Mouse (Mus musculus): ENCODE data around the gene Spata45. TPM values are rescaled to one million over a fixed set of nuclear protein-coding genes. Genes with fewer than 3 reads are reported as not detected.

Spata45 gene
- polyA plus RNA-seq, 1 experiment from 2014 or later = not detected

- Histone ChIP-seq H3K4me1 (replicated peaks) (no peaks in the 10 kb centered on the region), H3K27me3 (no peaks in the 10 kb centered on the region), H3K9ac (no peak overlapping the region), H3K4me3 (no peak overlapping the region), H3K4me2 (no peak overlapping the region), H3K36me3 (no peaks in the 10 kb centered on the region), H3K9me3 (no peaks in the 10 kb centered on the region), H3K27ac (replicated peaks) (no peak overlapping the region)
- 74% methylated on average over 7 of the region's 7 CpGs for WGBS
- ATAC-seq (ENCODE audit: low read depth) = no peak
These were observed 9.9 kb downstream of the Spata45 start for GRCm38 (mm10) chr1:191046231-191046824.

DNA sequence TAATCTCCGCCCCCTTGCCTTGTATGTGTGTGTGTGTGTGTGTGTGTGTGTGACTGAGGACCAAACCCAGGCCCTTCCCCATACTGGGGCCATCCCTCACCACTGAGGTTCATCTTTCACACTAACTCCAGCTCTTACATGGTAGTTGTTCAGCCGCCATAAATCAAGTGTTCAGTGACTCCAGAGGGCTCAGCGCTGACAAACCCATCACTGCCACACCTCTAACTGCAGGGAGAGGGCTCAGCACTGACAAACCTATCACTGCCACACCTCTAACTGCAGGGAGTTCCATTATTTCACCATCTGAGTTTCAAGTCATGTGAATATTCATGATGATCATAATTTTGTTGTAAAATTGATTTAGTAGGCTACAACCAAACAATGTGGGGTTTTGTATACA is 17.1 kb downstream of the Spata45 start:
- Histone ChIP-seq H3K36me3 (no peaks in the 10 kb centered on the region; the same call in 1 of the 2 replicates), H3K4me2 (no peak overlapping the region), H3K4me3 (no peak overlapping the region), H3K27ac (replicated peaks) (no peak overlapping the region), H3K9me3 (no peaks in the 10 kb centered on the region), H3K27me3 (no peaks in the 10 kb centered on the region), H3K9ac (no peak overlapping the region), H3K4me1 (replicated peaks) (no peaks in the 10 kb centered on the region)
- WGBS = 91% methylated on average over 3 of the region's 3 CpGs
- no peak for ATAC-seq (ENCODE audit: low read depth)

- Histone ChIP-seq H3K4me3 (no peak overlapping the region), H3K36me3 (no peaks in the 10 kb centered on the region; the same call in 1 of the 2 replicates), H3K4me1 (replicated peaks) (no peaks in the 10 kb centered on the region), H3K27me3 (no peaks in the 10 kb centered on the region), H3K9me3 (no peaks in the 10 kb centered on the region), H3K9ac (no peak overlapping the region), H3K4me2 (no peak overlapping the region), H3K27ac (replicated peaks) (no peak overlapping the region)
- WGBS = 73% methylated on average over 8 of the region's 8 CpGs
- ATAC-seq (ENCODE audit: low read depth) = no peak
These were observed 18.6 kb downstream of the Spata45 start for GRCm38 (mm10) chr1:191054870-191055532.

- no peaks in the 10 kb centered on the region for H3K4me1 ChIP-seq (replicated peaks)
- H3K9ac ChIP-seq = no peak overlapping the region
- H3K4me2 ChIP-seq = no peak overlapping the region
- no peaks in the 10 kb centered on the region for H3K9me3 ChIP-seq
- WGBS = 79% methylated on average over 2 of the region's 2 CpGs
- H3K27me3 ChIP-seq = no peaks in the 10 kb centered on the region
- no peak overlapping the region for H3K27ac ChIP-seq (replicated peaks)
- no peak for ATAC-seq (ENCODE audit: low read depth)
- H3K4me3 ChIP-seq = no peak overlapping the region
- H3K36me3 ChIP-seq = no peaks in the 10 kb centered on the region; the same call in 1 of the 2 replicates
These were observed 19.1 kb downstream of the Spata45 start for GRCm38 (mm10) chr1:191055533-191055873.

- H3K9ac ChIP-seq = no peak overlapping the region
- H3K4me2 ChIP-seq = no peak overlapping the region
- H3K9me3 ChIP-seq = no peaks in the 10 kb centered on the region
- H3K4me3 ChIP-seq = no peak overlapping the region
- H3K4me1 ChIP-seq (replicated peaks) = peaks cover 8% of the 10 kb centered on the region
- H3K27me3 ChIP-seq = no peaks in the 10 kb centered on the region
- WGBS = 73% methylated on average over 3 of the region's 3 CpGs
- no peaks in the 10 kb centered on the region; the same call in 1 of the 2 replicates for H3K36me3 ChIP-seq
- no peak overlapping the region for H3K27ac ChIP-seq (replicated peaks)
- ATAC-seq (ENCODE audit: low read depth) = no peak
These were observed 21.0 kb downstream of the Spata45 start for GRCm38 (mm10) chr1:191057461-191057860.

- H3K4me2 ChIP-seq = peak overlapping the region; percentile 88
- H3K4me3 ChIP-seq = peak overlapping the region; percentile 71
- no peaks in the 10 kb centered on the region for H3K36me3 ChIP-seq
- H3K4me1 ChIP-seq (replicated peaks) = peaks cover 18% of the 10 kb centered on the region
- peak overlapping the region; percentile 52 for H3K27ac ChIP-seq (replicated peaks)
- peak; percentile 51 for ATAC-seq (ENCODE audit: low read depth)
- WGBS = 6% methylated on average over 15 of the region's 15 CpGs
- no peaks in the 10 kb centered on the region for H3K27me3 ChIP-seq
- peak overlapping the region; percentile 80 for H3K9ac ChIP-seq
- no peaks in the 10 kb centered on the region for H3K9me3 ChIP-seq
These were observed 25.9 kb downstream of the Spata45 start for GRCm38 (mm10) chr1:191062241-191062780.

DNA sequence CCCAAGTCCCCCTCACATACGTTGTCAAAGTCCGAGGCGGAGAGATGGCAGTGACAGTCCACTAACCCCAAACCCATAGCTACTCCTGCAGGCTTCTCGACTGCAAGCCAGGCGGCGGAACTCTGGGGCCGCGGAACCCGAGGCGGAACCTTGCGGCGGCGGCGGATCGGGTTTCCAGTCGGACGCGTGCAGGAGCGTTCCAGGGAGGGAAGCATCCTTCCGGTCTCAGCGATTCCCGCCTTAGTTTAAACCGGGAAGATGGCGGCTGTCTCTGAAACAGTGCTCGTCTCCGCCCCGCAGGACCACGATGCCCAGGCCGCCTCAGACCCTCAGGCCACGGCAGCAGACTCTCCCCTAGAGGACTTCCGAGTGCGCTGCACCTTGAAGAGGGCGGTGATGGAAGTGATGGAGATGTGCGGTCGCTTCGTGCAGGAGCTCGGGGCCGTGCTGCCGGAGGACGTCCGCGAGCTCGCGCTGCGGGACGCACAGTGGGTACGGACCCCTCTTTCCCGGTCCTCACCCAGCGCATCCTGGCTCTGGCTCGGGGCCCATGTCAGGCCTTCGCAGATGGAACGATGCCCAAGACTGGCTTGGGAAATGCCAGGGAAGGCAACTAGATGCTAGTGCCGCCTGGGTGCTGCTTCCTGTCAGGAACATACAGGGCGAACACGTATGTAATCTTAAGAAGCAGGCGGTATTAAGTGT is 26.5 kb downstream of the Spata45 start, which contains the start of the genes Tatdn3 and Nsl1:
TSS of gene Tatdn3 (minus strand) at position 152 of the 705 bp plus-strand sequence.
TSS of gene Nsl1 (plus strand) at position 232 of the 705 bp plus-strand sequence.
- Histone ChIP-seq H3K9ac (peak within 1 kb of the TSS; percentile 80), H3K4me2 (peak within 1 kb of the TSS; percentile 88), H3K4me1 (replicated peaks) (peaks cover 18% of the 10 kb centered on the region), H3K4me3 (peak within 1 kb of the TSS; percentile 71), H3K9me3 (no peaks in the 10 kb centered on the region), H3K27me3 (no peaks in the 10 kb centered on the region), H3K27ac (replicated peaks) (peak within 1 kb of the TSS; percentile 52), H3K36me3 (no peaks in the 10 kb centered on the region)
- ATAC-seq (ENCODE audit: low read depth) = peak; percentile 95
- WGBS = under 1% methylated on average over 56 of the region's 56 CpGs

GRCm38 (mm10) chr1:191063700-191064099 is 27.3 kb downstream of the Spata45 start:
- Histone ChIP-seq H3K4me1 (replicated peaks) (peaks cover 18% of the 10 kb centered on the region), H3K9me3 (no peaks in the 10 kb centered on the region), H3K27me3 (no peaks in the 10 kb centered on the region), H3K4me3 (peak overlapping the region; percentile 71), H3K4me2 (peak overlapping the region; percentile 88), H3K9ac (peak overlapping the region; percentile 61; the same call in 1 of the 2 replicates), H3K36me3 (no peaks in the 10 kb centered on the region), H3K27ac (replicated peaks) (no peak overlapping the region)
- ATAC-seq (ENCODE audit: low read depth) = no peak
- WGBS = 62% methylated on average over 9 of the region's 9 CpGs

- H3K9me3 ChIP-seq = no peaks in the 10 kb centered on the region
- H3K4me1 ChIP-seq (replicated peaks) = peaks cover 18% of the 10 kb centered on the region
- no peak overlapping the region for H3K27ac ChIP-seq (replicated peaks)
- no peak overlapping the region for H3K4me2 ChIP-seq
- H3K4me3 ChIP-seq = no peak overlapping the region
- no peak overlapping the region for H3K9ac ChIP-seq
- WGBS = 92% methylated on average over 2 of the region's 2 CpGs
- H3K27me3 ChIP-seq = no peaks in the 10 kb centered on the region
- H3K36me3 ChIP-seq = no peaks in the 10 kb centered on the region
- ATAC-seq (ENCODE audit: low read depth) = no peak
These were observed 28.1 kb downstream of the Spata45 start for GRCm38 (mm10) chr1:191064535-191064934.

DNA sequence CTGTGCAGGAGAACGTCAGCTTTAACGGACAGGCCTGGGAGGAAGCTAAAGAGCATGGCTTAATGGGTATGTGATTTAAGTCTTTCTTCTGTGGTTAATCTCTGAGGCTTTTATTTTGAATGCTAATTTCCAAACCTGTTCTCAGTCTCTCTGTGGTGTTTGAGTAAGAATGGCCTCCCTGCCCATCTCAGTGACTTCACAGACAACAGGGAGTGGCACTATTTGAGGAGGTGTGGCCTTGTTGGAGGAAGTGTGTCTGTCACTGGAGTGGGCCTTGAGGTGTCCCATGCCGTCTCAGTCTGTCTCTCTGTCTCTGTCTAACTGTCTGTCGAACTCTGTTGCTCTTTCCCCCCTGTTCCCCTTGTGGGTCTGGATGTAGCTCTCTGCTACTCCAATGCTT is 28.7 kb downstream of the Spata45 start:
- Histone ChIP-seq H3K9ac (no peak overlapping the region), H3K4me3 (no peak overlapping the region), H3K27ac (replicated peaks) (no peak overlapping the region), H3K36me3 (peaks cover 3% of the 10 kb centered on the region), H3K9me3 (no peaks in the 10 kb centered on the region), H3K4me1 (replicated peaks) (peaks cover 18% of the 10 kb centered on the region), H3K27me3 (no peaks in the 10 kb centered on the region), H3K4me2 (no peak overlapping the region)
- 80% methylated on average over 4 of the region's 4 CpGs for WGBS
- no peak for ATAC-seq (ENCODE audit: low read depth)

DNA sequence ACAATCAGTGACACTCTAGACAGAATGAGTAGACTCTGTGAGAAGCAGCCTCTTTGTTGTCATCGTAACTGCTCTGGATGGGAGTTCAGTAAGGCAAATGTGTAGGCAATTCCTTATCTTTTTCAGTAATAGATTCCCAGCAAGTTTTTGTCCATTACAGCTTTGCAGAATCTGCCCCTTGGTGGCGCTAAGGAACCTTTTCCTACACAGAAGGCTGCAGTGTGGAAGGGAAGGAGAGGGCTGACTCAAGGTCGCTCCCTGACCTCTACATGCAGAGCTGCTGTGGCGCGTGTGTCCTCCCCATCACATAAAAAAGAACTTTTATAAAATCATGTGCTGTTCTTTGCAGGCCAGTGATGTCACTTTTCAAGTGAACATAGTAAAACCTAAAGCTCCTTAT is 31.9 kb downstream of the Spata45 start:
- 86% methylated on average over 5 of the region's 5 CpGs for WGBS
- Histone ChIP-seq H3K27ac (replicated peaks) (no peak overlapping the region), H3K9me3 (no peaks in the 10 kb centered on the region), H3K4me1 (replicated peaks) (peaks cover 7% of the 10 kb centered on the region), H3K27me3 (no peaks in the 10 kb centered on the region), H3K36me3 (peaks cover 17% of the 10 kb centered on the region), H3K9ac (no peak overlapping the region), H3K4me3 (no peak overlapping the region), H3K4me2 (no peak overlapping the region)
- ATAC-seq (ENCODE audit: low read depth) = no peak

DNA sequence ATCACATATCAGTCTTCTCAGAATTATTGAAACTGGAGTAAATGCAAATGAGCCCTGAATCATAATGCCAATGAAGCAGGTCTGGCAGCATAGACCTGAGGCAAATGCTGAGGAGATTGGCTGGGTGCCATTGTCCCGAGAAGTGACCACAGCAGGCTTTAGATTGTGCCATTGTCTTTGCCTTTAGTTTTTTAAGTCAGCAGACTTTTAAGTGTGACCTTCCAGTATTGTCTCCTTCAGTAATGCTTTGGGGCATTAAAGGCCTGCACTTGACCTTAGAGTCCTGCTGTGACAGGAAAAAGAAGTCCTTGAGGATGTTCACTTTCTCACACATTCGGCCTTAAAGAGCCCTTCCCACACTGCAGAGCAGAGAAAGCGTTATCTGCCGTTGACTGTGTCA is 33.8 kb downstream of the Spata45 start:
- Histone ChIP-seq H3K36me3 (peaks cover 21% of the 10 kb centered on the region), H3K4me1 (replicated peaks) (no peaks in the 10 kb centered on the region), H3K4me3 (no peak overlapping the region), H3K27me3 (no peaks in the 10 kb centered on the region), H3K9ac (no peak overlapping the region), H3K4me2 (no peak overlapping the region), H3K27ac (replicated peaks) (no peak overlapping the region), H3K9me3 (no peaks in the 10 kb centered on the region)
- no peak for ATAC-seq (ENCODE audit: low read depth)
- WGBS = 88% methylated on average over 4 of the region's 4 CpGs
